Mouse (Mus musculus) midbrain, embryonic 12.5 days (tissue): Measurements from ENCODE around the gene Jade2. TPM values are rescaled to one million over a fixed set of nuclear protein-coding genes. Genes with fewer than 3 reads are reported as not detected.
A peak's percentile ranks its signal among the peaks of the same experiment; 100 is the strongest.
"Not testable (repeated sequence)": the region's sequence is repeated elsewhere in the genome, so short reads cannot be mapped to it uniquely, and the experiment has no call there.

ENCODE experiments used
- ATAC-seq: fragments of 200-750 bp; cut with Nextera tagmentation; 2 replicates; pipeline ENCODE4 v1.8.0; 2017; ENCODE audit warnings: low read depth, moderate TSS enrichment, moderate library complexity; ENCODE audit not compliant: low FRiP score
- H3K27ac ChIP-seq: fragments of 300-500 bp; sonication (generic); replicated peaks from 2 replicates; pipeline ENCODE4 v1.5.1; 2016; ENCODE audit warnings: mild to moderate bottlenecking
- H3K27me3 ChIP-seq: fragments of 300-500 bp; sonication (generic); 2 replicates; pipeline ENCODE4 v1.6.1; 2016; ENCODE audit warnings: mild to moderate bottlenecking
- H3K36me3 ChIP-seq: fragments of 300-500 bp; sonication (generic); 2 replicates; pipeline ENCODE4 v1.6.1; 2016
- H3K4me1 ChIP-seq: fragments of 300-500 bp; sonication (generic); 2 replicates; pipeline ENCODE4 v1.6.1; 2016
- H3K4me2 ChIP-seq: fragments of 300-500 bp; sonication (generic); replicated peaks from 2 replicates; pipeline ENCODE4 v1.6.1; 2016; ENCODE audit warnings: mild to moderate bottlenecking, moderate library complexity
- H3K4me3 ChIP-seq: fragments of 300-500 bp; sonication (generic); 2 replicates; pipeline ENCODE4 v1.5.1; 2016; ENCODE audit warnings: mild to moderate bottlenecking
- H3K9ac ChIP-seq: fragments of 300-500 bp; sonication (generic); replicated peaks from 2 replicates; pipeline ENCODE4 v1.6.1; 2016; ENCODE audit warnings: mild to moderate bottlenecking, moderate library complexity
- H3K9me3 ChIP-seq: fragments of 300-500 bp; sonication (generic); 2 replicates; pipeline ENCODE4 v1.6.1; 2016; ENCODE audit warnings: mild to moderate bottlenecking
- WGBS: fragments of 180-500 bp; shearing (Covaris S2); methylation state at CpG from one replicate; pipeline ENCODE4 v1.1.7; 2016; 5-methylcytosine and 5-hydroxymethylcytosine counted together
- polyA plus RNA-seq: library from polyadenylated mRNA; unstranded; fragments of >200 nt; fragmentation: Nextera tagmentation; extraction: Ambion mirVana; gene quantifications from 2 replicates; pipeline ENCODE4 v1.2.1, GENCODE M21; 2016

The Jade2 gene
- polyA plus RNA-seq, 1 experiment from 2014 or later = 0.43 TPM

DNA sequence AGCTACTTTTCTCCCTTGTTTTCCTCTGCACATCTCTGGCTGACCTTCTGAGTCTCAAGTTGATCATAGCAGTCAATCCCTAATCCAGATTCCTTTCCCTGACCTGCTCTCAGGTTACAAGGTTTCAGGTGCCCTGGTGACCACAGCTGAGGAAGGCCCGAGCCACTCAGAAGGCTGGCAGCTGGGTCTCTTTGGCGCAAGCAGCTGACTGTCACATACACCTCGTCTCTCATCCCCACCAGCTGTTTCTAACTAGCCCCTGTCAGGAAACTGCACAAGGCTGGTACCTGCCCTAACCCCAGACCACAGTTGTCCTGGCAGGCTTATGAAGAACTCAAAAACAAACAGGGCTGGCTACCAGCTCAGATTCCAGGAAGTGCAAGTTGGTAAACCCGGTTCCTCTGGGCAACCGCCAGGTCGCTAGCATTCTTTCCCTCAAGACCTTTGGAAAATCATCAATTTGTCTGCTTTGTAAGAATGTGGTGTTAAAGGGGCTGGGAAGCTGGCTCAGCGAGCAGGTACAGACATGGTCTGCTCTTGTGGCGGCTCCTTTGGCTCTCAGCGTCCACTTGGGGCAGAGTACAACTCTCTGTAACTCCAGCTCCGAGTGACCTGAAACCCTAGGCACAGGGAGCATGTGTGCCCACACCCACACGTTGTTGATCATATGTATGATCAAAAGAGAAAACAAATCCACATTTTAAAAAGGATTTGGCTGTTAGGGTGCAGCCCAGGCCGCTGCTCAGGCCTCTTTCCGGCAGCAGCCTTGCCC is 50.2 kb downstream of the Jade2 start:
- Histone ChIP-seq H3K27me3 (0 out of 2 replicates have a peak, but pooled peaks cover 5% of the 10 kb centered on the region), H3K9ac (no peak overlapping the region), H3K4me2 (no peak overlapping the region), H3K27ac (no peak overlapping the region), H3K4me1 (peaks cover 4% of the 10 kb centered on the region; the same call in 1 of the 2 replicates), H3K4me3 (no peak overlapping the region), H3K36me3 (no peaks in the 10 kb centered on the region), H3K9me3 (no peaks in the 10 kb centered on the region)
- ATAC-seq = no peak
- 58% methylated on average over 13 of the region's 13 CpGs for WGBS

DNA sequence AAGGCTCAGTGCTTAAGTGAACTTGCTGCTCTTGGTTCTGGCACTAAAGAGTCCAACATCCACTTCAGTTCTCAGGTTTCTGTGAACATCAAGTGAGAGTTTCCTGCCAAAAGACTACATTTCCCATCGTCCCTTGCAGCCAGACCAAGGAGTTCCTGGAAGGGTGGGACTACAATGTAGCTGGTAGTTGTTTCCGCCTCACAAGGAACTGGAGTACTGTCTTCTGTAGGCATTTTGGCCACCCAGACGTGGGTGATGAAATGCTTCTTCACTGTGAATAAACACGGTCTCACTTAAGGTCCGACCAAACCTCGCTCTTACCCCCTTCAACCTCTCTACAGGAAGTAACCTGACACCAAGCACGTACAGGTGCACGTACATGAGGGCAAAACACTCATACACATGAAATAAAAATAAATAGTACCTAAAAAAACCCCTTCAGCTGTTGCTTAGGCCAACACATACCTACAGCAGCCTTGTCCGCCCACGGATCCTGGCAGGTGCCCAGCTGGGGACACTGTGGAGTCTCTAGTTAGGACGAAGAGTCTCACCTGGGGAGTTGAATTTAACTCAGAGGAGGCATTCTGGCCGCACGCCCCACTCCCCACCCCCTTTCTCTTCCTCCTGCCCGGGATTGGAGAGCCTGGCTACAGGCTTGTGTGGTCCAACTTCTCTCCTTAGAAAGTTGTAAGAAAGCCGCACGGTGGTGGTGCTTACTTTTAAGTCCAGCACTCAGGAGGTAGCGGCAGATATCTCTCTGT is 52.1 kb downstream of the Jade2 start:
- peak; percentile 65 for ATAC-seq
- peak overlapping the region; percentile 49 for H3K4me3 ChIP-seq
- no peaks in the 10 kb centered on the region for H3K9me3 ChIP-seq
- 0 out of 2 replicates have a peak, but pooled peaks cover 5% of the 10 kb centered on the region for H3K27me3 ChIP-seq
- H3K9ac ChIP-seq = peak overlapping the region; percentile 52
- H3K4me2 ChIP-seq = peak overlapping the region; percentile 64
- 16% methylated on average over 17 of the region's 17 CpGs for WGBS
- H3K4me1 ChIP-seq = peaks cover 4% of the 10 kb centered on the region; the same call in 1 of the 2 replicates
- H3K27ac ChIP-seq = no peak overlapping the region
- no peaks in the 10 kb centered on the region for H3K36me3 ChIP-seq

DNA sequence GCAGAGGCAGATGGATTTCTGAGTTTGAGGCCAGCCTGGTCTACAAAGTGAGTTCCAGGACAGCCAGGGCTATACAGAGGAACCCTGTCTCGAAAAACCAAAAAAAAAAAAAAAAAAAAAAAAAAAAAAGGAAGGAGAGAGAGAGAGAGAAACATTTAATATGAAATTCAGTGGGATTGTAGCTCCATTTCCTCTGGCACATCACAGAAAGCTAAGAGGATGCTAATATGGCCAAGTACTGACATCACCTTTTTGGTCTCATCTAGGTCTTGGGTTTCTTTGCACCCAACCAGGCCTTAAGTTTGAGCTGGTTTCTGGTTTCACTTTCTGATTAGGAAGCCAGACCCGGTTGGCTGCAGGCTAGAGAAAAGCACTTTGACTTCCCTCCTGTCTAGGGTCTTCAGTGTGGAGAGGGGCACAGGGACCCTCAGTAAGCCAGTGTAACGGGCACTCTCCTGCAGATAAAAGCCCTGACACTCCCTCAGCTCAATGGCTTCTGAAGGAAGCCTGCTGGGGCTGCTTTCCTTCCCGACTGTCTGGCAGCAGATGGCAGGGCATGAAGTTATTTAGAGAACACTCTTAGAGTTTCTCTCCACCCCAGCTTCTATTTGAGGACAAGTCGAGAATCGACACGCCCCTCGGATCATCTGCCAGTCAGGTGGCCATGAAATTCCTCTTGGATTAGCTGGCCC is 56.7 kb downstream of the Jade2 start:
- no peaks in the 10 kb centered on the region for H3K9me3 ChIP-seq
- no peaks in the 10 kb centered on the region for H3K27me3 ChIP-seq
- H3K4me3 ChIP-seq = no peak overlapping the region
- no peaks in the 10 kb centered on the region for H3K36me3 ChIP-seq
- H3K9ac ChIP-seq = no peak overlapping the region
- H3K27ac ChIP-seq = no peak overlapping the region
- H3K4me1 ChIP-seq = peaks cover 4% of the 10 kb centered on the region; the same call in 1 of the 2 replicates
- 58% methylated on average over 8 of the region's 8 CpGs for WGBS
- ATAC-seq = no peak
- no peak overlapping the region for H3K4me2 ChIP-seq

DNA sequence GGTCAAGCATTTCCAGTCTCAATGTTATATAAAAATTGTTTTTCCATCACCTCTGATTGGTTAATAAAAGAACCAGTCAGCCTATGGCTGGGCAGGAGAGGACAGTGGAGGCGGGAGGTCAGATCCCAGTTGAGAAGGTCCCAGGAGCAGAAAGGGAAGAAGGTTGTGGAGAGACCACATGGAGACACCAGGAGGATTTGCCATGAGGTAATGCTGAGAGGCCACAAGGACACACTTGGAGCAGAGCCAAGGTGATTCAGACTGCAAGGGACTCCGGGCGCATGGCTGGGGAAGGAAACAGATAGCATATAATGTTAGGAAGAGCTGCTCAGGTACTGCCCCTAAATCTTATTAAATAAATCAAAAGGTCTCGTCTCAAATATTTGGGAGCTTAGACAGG is 61.2 kb downstream of the Jade2 start:
- peaks cover 10% of the 10 kb centered on the region for H3K36me3 ChIP-seq
- no peak for ATAC-seq
- no peaks in the 10 kb centered on the region for H3K27me3 ChIP-seq
- H3K4me2 ChIP-seq = no peak overlapping the region
- H3K9me3 ChIP-seq = no peaks in the 10 kb centered on the region
- H3K27ac ChIP-seq = no peak overlapping the region
- no peaks in the 10 kb centered on the region for H3K4me1 ChIP-seq
- 87% methylated on average over 4 of the region's 4 CpGs for WGBS
- no peak overlapping the region for H3K4me3 ChIP-seq
- H3K9ac ChIP-seq = no peak overlapping the region

DNA sequence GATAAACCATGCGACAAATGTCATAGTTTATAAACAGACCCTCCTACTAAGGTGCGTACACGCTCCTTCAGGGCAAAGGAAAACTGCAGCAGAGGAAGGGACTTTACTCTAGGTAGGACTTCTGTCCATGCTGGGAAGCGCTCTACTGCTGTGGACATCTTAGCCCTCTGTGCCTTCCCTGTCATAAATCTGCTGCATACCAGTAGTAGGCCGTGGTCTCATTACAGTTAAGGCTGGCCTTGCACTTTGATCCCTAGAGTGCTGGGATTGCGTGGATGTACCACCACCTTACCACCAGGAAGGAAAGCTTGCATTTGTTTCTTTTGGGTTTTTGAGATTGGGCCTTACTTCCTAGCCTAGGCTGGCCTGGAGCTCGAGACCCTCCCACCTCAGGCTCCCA is 66.8 kb downstream of the Jade2 start:
- peaks cover 52% of the 10 kb centered on the region for H3K36me3 ChIP-seq
- 95% methylated on average over 7 of the region's 7 CpGs for WGBS
- H3K9ac ChIP-seq = no peak overlapping the region
- no peak for ATAC-seq
- H3K9me3 ChIP-seq = no peaks in the 10 kb centered on the region
- no peak overlapping the region for H3K4me2 ChIP-seq
- H3K27me3 ChIP-seq = no peaks in the 10 kb centered on the region
- no peaks in the 10 kb centered on the region for H3K4me1 ChIP-seq
- no peak overlapping the region for H3K27ac ChIP-seq
- no peak overlapping the region for H3K4me3 ChIP-seq

DNA sequence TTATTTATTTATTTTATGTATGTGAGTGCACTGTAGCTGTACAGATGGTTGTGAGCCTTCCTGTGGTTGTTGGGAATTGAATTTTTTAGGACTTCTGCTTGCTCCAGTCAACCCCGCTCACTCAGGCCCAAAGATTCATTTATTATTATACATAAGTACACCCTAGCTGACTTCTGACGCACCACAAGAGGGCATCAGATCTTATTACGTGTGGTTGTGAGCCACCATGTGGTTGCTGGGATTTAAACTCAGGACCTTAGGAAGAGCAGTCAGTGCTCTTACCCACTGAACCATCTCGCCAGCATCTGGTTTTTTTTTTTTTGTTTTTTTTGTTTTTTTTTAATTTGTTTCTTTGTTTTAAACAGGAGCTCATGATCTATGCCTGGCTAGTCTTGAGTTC is 67.7 kb downstream of the Jade2 start:
- not testable (repeated sequence) for H3K27me3 ChIP-seq, H3K9ac ChIP-seq, ATAC-seq, H3K4me1 ChIP-seq, H3K9me3 ChIP-seq, H3K4me2 ChIP-seq, H3K4me3 ChIP-seq, H3K27ac ChIP-seq
- peaks cover 58% of the 10 kb centered on the region for H3K36me3 ChIP-seq
- WGBS = 80% methylated on average over 4 of the region's 4 CpGs

GRCm38 (mm10) chr11:51785926-51786325 is 71.5 kb downstream of the Jade2 start:
- H3K36me3 ChIP-seq = peaks cover 74% of the 10 kb centered on the region
- no peaks in the 10 kb centered on the region for H3K27me3 ChIP-seq
- H3K4me2 ChIP-seq = no peak overlapping the region
- ATAC-seq = no peak
- no peak overlapping the region for H3K9ac ChIP-seq
- no peaks in the 10 kb centered on the region for H3K4me1 ChIP-seq
- H3K9me3 ChIP-seq = no peaks in the 10 kb centered on the region
- 91% methylated on average over 6 of the region's 6 CpGs for WGBS
- H3K27ac ChIP-seq = no peak overlapping the region
- H3K4me3 ChIP-seq = no peak overlapping the region

DNA sequence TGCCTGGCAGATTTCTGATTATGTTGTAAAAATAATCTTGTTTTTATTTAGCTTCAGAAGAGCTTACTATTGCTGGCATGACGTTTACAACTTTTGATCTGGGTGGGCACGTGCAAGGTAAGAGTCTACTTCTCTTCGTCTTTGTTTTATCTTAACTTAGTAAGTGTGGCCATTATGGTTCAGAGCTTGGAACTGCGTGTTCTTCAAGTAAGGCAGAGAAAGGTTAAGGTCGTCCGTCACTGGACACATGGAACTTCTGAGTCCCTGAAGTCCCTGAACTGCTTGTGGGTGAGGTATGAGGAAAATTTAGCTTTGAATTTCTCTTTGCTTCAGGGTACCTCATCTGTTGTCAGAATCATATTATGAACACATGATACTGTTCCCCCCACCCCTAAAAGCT is 74.7 kb downstream of the Jade2 start:
- Histone ChIP-seq H3K4me2 (no peak overlapping the region), H3K9me3 (no peaks in the 10 kb centered on the region), H3K4me3 (no peak overlapping the region), H3K27ac (no peak overlapping the region), H3K27me3 (no peaks in the 10 kb centered on the region), H3K4me1 (no peaks in the 10 kb centered on the region), H3K9ac (no peak overlapping the region), H3K36me3 (peaks cover 64% of the 10 kb centered on the region)
- WGBS = 93% methylated on average over 6 of the region's 6 CpGs
- no peak for ATAC-seq

- Histone ChIP-seq H3K27ac (no peak overlapping the region), H3K36me3 (peaks cover 52% of the 10 kb centered on the region), H3K4me3 (no peak overlapping the region), H3K9me3 (no peaks in the 10 kb centered on the region), H3K9ac (no peak overlapping the region), H3K4me1 (no peaks in the 10 kb centered on the region), H3K27me3 (no peaks in the 10 kb centered on the region), H3K4me2 (no peak overlapping the region)
- 92% methylated on average over 9 of the region's 9 CpGs for WGBS
- ATAC-seq = no peak
Observed at GRCm38 (mm10) chr11:51780773-51781267, 76.6 kb downstream of the Jade2 start.

DNA sequence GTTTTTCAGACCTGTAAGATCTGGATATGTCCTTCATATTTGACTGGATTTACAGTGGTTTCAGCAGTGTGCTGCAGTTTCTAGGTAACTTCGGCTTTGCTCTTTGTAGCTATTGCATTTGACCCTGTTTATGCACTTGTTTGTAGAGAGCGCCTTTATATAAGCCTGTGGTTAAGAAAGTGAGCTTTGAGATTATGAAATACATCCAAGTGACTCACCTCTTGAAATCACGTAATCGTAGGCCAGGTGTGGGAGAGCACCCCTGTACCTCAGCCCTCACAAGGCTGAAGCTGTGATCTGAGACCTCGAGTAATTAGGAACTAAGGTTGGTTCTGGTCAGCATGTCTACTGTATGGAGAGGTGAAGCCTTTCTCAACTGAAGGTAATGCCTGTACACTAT is 80.0 kb downstream of the Jade2 start:
- whole genome bisulfite sequencing = 95% methylated on average over 5 of the region's 5 CpGs
- Histone ChIP-seq H3K27me3 (no peaks in the 10 kb centered on the region), H3K4me2 (no peak overlapping the region), H3K9me3 (no peaks in the 10 kb centered on the region), H3K4me1 (no peaks in the 10 kb centered on the region), H3K4me3 (no peak overlapping the region), H3K9ac (no peak overlapping the region), H3K27ac (no peak overlapping the region), H3K36me3 (peaks cover 27% of the 10 kb centered on the region)
- ATAC-seq = no peak

GRCm38 (mm10) chr11:51775507-51775906 is 81.9 kb downstream of the Jade2 start:
- H3K9ac ChIP-seq = no peak overlapping the region
- no peak overlapping the region for H3K27ac ChIP-seq
- H3K27me3 ChIP-seq = no peaks in the 10 kb centered on the region
- ATAC-seq = no peak
- no peaks in the 10 kb centered on the region for H3K4me1 ChIP-seq
- no peak overlapping the region for H3K4me3 ChIP-seq
- H3K36me3 ChIP-seq = peaks cover 11% of the 10 kb centered on the region
- 92% methylated on average over 3 of the region's 3 CpGs for WGBS
- no peaks in the 10 kb centered on the region for H3K9me3 ChIP-seq
- no peak overlapping the region for H3K4me2 ChIP-seq

- H3K9ac ChIP-seq = no peak overlapping the region
- WGBS = 82% methylated on average over 5 of the region's 5 CpGs
- H3K27ac ChIP-seq = no peak overlapping the region
- no peaks in the 10 kb centered on the region for H3K27me3 ChIP-seq
- no peak overlapping the region for H3K4me2 ChIP-seq
- no peak overlapping the region for H3K4me3 ChIP-seq
- H3K9me3 ChIP-seq = no peaks in the 10 kb centered on the region
- no peaks in the 10 kb centered on the region for H3K36me3 ChIP-seq
- no peak for ATAC-seq
- peaks cover 12% of the 10 kb centered on the region for H3K4me1 ChIP-seq
Observed at GRCm38 (mm10) chr11:51768296-51768695, 89.2 kb downstream of the Jade2 start.
